Mouse (Mus musculus): Measurements from ENCODE around the gene Zc3h7b. TPM values are rescaled to one million over a fixed set of nuclear protein-coding genes. Genes with fewer than 3 reads are reported as not detected.

Gene Zc3h7b
- polyA plus RNA-seq, 1 experiment from 2014 or later: 49.9 TPM

GRCm38 (mm10) chr15:81708991-81709390 lies 35.9 kb upstream of the Zc3h7b start:
- Histone ChIP-seq H3K9me3 (replicated peaks; ENCODE audit: control insufficient read depth, low read length) (no peaks in the 10 kb centered on the region), H3K9ac (ENCODE audit: low read length) (no peak overlapping the region), H3K36me3 (ENCODE audit: control insufficient read depth, insufficient read depth, low read length) (peaks cover 95% of the 10 kb centered on the region), H3K4me1 (ENCODE audit: control insufficient read depth, insufficient read depth, low read length) (no peaks in the 10 kb centered on the region), H3K27me3 (replicated peaks; ENCODE audit: control insufficient read depth, insufficient read depth, low read length) (no peaks in the 10 kb centered on the region), H3K4me3 (ENCODE audit: low read depth, low read length) (no peak overlapping the region), H3K27ac (ENCODE audit: low read depth, low read length) (no peak overlapping the region), H3K4me2 (ENCODE audit: low read length) (no peak overlapping the region)
- ATAC-seq (no peak), DNase-seq (ENCODE audit: low spot score) (no peak)
- 89% methylated on average over 11 of the region's 11 CpGs for WGBS

GRCm38 (mm10) chr15:81709686-81710085 lies 35.2 kb upstream of the Zc3h7b start:
- WGBS: 100% methylated on average over 1 of the region's 1 CpGs
- no peaks in the 10 kb centered on the region for H3K9me3 ChIP-seq (replicated peaks; ENCODE audit: control insufficient read depth, low read length)

GRCm38 (mm10) chr15:81710801-81711200 lies 34.1 kb upstream of the Zc3h7b start:
- ATAC-seq: no peak
- no peak overlapping the region for H3K9ac ChIP-seq (ENCODE audit: low read length)
- H3K4me1 ChIP-seq (ENCODE audit: control insufficient read depth, insufficient read depth, low read length): no peaks in the 10 kb centered on the region
- no peak for DNase-seq (ENCODE audit: low spot score)
- H3K27ac ChIP-seq (ENCODE audit: low read depth, low read length): no peak overlapping the region
- no peaks in the 10 kb centered on the region for H3K27me3 ChIP-seq (replicated peaks; ENCODE audit: control insufficient read depth, insufficient read depth, low read length)
- no peak overlapping the region for H3K4me3 ChIP-seq (ENCODE audit: low read depth, low read length)
- H3K4me2 ChIP-seq (ENCODE audit: low read length): no peak overlapping the region
- H3K36me3 ChIP-seq (ENCODE audit: control insufficient read depth, insufficient read depth, low read length): peaks cover 90% of the 10 kb centered on the region
- H3K9me3 ChIP-seq (replicated peaks; ENCODE audit: control insufficient read depth, low read length): no peaks in the 10 kb centered on the region
- WGBS: 76% methylated on average over 4 of the region's 4 CpGs

More at GRCm38 (mm10) chr15:81709686-81710085, 35.2 kb upstream of the Zc3h7b start:
- Histone ChIP-seq H3K9ac (ENCODE audit: low read length) (no peak overlapping the region), H3K36me3 (ENCODE audit: control insufficient read depth, insufficient read depth, low read length) (peaks cover 91% of the 10 kb centered on the region), H3K4me2 (ENCODE audit: low read length) (no peak overlapping the region), H3K4me1 (ENCODE audit: control insufficient read depth, insufficient read depth, low read length) (no peaks in the 10 kb centered on the region), H3K4me3 (ENCODE audit: low read depth, low read length) (no peak overlapping the region), H3K27me3 (replicated peaks; ENCODE audit: control insufficient read depth, insufficient read depth, low read length) (no peaks in the 10 kb centered on the region), H3K27ac (ENCODE audit: low read depth, low read length) (no peak overlapping the region)
- DNase-seq (ENCODE audit: low spot score) (no peak), ATAC-seq (no peak)

GRCm38 (mm10) chr15:81713742-81714141 lies 31.1 kb upstream of the Zc3h7b start:
- Histone ChIP-seq H3K27ac (ENCODE audit: low read depth, low read length) (no peak overlapping the region), H3K9ac (ENCODE audit: low read length) (no peak overlapping the region), H3K9me3 (replicated peaks; ENCODE audit: control insufficient read depth, low read length) (no peaks in the 10 kb centered on the region), H3K4me2 (ENCODE audit: low read length) (no peak overlapping the region), H3K27me3 (replicated peaks; ENCODE audit: control insufficient read depth, insufficient read depth, low read length) (no peaks in the 10 kb centered on the region), H3K36me3 (ENCODE audit: control insufficient read depth, insufficient read depth, low read length) (peaks cover 92% of the 10 kb centered on the region), H3K4me1 (ENCODE audit: control insufficient read depth, insufficient read depth, low read length) (no peaks in the 10 kb centered on the region), H3K4me3 (ENCODE audit: low read depth, low read length) (no peak overlapping the region)
- WGBS: 82% methylated on average over 6 of the region's 6 CpGs
- ATAC-seq (no peak), DNase-seq (ENCODE audit: low spot score) (no peak)

GRCm38 (mm10) chr15:81718336-81719138 lies 26.3 kb upstream of the Zc3h7b start:
- H3K9me3 ChIP-seq (replicated peaks; ENCODE audit: control insufficient read depth, low read length): no peaks in the 10 kb centered on the region
- H3K36me3 ChIP-seq (ENCODE audit: control insufficient read depth, insufficient read depth, low read length): peaks cover 95% of the 10 kb centered on the region
- DNase-seq (ENCODE audit: low spot score) (peak; percentile 81), ATAC-seq (peak; percentile 71)
- no peaks in the 10 kb centered on the region for H3K4me1 ChIP-seq (ENCODE audit: control insufficient read depth, insufficient read depth, low read length)
- H3K4me3 ChIP-seq (ENCODE audit: low read depth, low read length): no peak overlapping the region
- H3K27me3 ChIP-seq (replicated peaks; ENCODE audit: control insufficient read depth, insufficient read depth, low read length): no peaks in the 10 kb centered on the region
- no peak overlapping the region for H3K9ac ChIP-seq (ENCODE audit: low read length)
- no peak overlapping the region for H3K4me2 ChIP-seq (ENCODE audit: low read length)
- peak overlapping the region; percentile 80 for H3K27ac ChIP-seq (ENCODE audit: low read depth, low read length)
- WGBS: 81% methylated on average over 9 of the region's 9 CpGs

- H3K27me3 ChIP-seq (replicated peaks; ENCODE audit: control insufficient read depth, insufficient read depth, low read length): no peaks in the 10 kb centered on the region
- ATAC-seq (no peak), DNase-seq (ENCODE audit: low spot score) (no peak)
- H3K4me2 ChIP-seq (ENCODE audit: low read length): no peak overlapping the region
- H3K36me3 ChIP-seq (ENCODE audit: control insufficient read depth, insufficient read depth, low read length): peaks cover 95% of the 10 kb centered on the region
- H3K4me1 ChIP-seq (ENCODE audit: control insufficient read depth, insufficient read depth, low read length): no peaks in the 10 kb centered on the region
- no peaks in the 10 kb centered on the region for H3K9me3 ChIP-seq (replicated peaks; ENCODE audit: control insufficient read depth, low read length)
- H3K27ac ChIP-seq (ENCODE audit: low read depth, low read length): peak overlapping the region; percentile 80
- WGBS: 90% methylated on average over 6 of the region's 6 CpGs
- H3K9ac ChIP-seq (ENCODE audit: low read length): no peak overlapping the region
- H3K4me3 ChIP-seq (ENCODE audit: low read depth, low read length): no peak overlapping the region
These were observed 25.7 kb upstream of the Zc3h7b start for GRCm38 (mm10) chr15:81719139-81719531.

- WGBS: 92% methylated on average over 5 of the region's 5 CpGs
- Histone ChIP-seq H3K4me3 (ENCODE audit: low read depth, low read length) (no peak overlapping the region), H3K4me2 (ENCODE audit: low read length) (no peak overlapping the region), H3K27ac (ENCODE audit: low read depth, low read length) (no peak overlapping the region), H3K27me3 (replicated peaks; ENCODE audit: control insufficient read depth, insufficient read depth, low read length) (no peaks in the 10 kb centered on the region), H3K9ac (ENCODE audit: low read length) (no peak overlapping the region), H3K9me3 (replicated peaks; ENCODE audit: control insufficient read depth, low read length) (no peaks in the 10 kb centered on the region), H3K36me3 (ENCODE audit: control insufficient read depth, insufficient read depth, low read length) (peaks cover 81% of the 10 kb centered on the region), H3K4me1 (ENCODE audit: control insufficient read depth, insufficient read depth, low read length) (no peaks in the 10 kb centered on the region)
- ATAC-seq: no peak
- no peak for DNase-seq (ENCODE audit: low spot score)
These were observed 22.5 kb upstream of the Zc3h7b start for GRCm38 (mm10) chr15:81722361-81722760.

GRCm38 (mm10) chr15:81723653-81724052 lies 21.2 kb upstream of the Zc3h7b start:
- H3K36me3 ChIP-seq (ENCODE audit: control insufficient read depth, insufficient read depth, low read length): peaks cover 68% of the 10 kb centered on the region
- peaks cover 6% of the 10 kb centered on the region; the same call in 1 of the 2 replicates for H3K4me1 ChIP-seq (ENCODE audit: control insufficient read depth, insufficient read depth, low read length)
- ATAC-seq (no peak), DNase-seq (ENCODE audit: low spot score) (no peak)
- WGBS: 93% methylated on average over 11 of the region's 11 CpGs
- no peak overlapping the region for H3K9ac ChIP-seq (ENCODE audit: low read length)
- no peaks in the 10 kb centered on the region for H3K27me3 ChIP-seq (replicated peaks; ENCODE audit: control insufficient read depth, insufficient read depth, low read length)
- no peak overlapping the region for H3K4me2 ChIP-seq (ENCODE audit: low read length)
- no peak overlapping the region for H3K4me3 ChIP-seq (ENCODE audit: low read depth, low read length)
- H3K27ac ChIP-seq (ENCODE audit: low read depth, low read length): no peak overlapping the region
- no peaks in the 10 kb centered on the region for H3K9me3 ChIP-seq (replicated peaks; ENCODE audit: control insufficient read depth, low read length)

GRCm38 (mm10) chr15:81725965-81726364 lies 18.9 kb upstream of the Zc3h7b start:
- ATAC-seq (no peak), DNase-seq (ENCODE audit: low spot score) (no peak)
- H3K4me1 ChIP-seq (ENCODE audit: control insufficient read depth, insufficient read depth, low read length): peaks cover 9% of the 10 kb centered on the region; the same call in 1 of the 2 replicates
- peaks cover 45% of the 10 kb centered on the region for H3K36me3 ChIP-seq (ENCODE audit: control insufficient read depth, insufficient read depth, low read length)
- H3K27me3 ChIP-seq (replicated peaks; ENCODE audit: control insufficient read depth, insufficient read depth, low read length): no peaks in the 10 kb centered on the region
- no peak overlapping the region for H3K9ac ChIP-seq (ENCODE audit: low read length)
- H3K9me3 ChIP-seq (replicated peaks; ENCODE audit: control insufficient read depth, low read length): no peaks in the 10 kb centered on the region
- H3K27ac ChIP-seq (ENCODE audit: low read depth, low read length): no peak overlapping the region
- no peak overlapping the region for H3K4me3 ChIP-seq (ENCODE audit: low read depth, low read length)
- WGBS: 93% methylated on average over 8 of the region's 8 CpGs
- no peak overlapping the region for H3K4me2 ChIP-seq (ENCODE audit: low read length)
